Mouse (Mus musculus) spleen, postnatal 36 days (tissue): ENCODE results near the gene Hist1h3e.
A peak's percentile ranks its signal among the peaks of the same experiment; 100 is the strongest.

Experiments
- DNase-seq, 2 experiments: peaks; one replicate each; pipeline ENCODE4 v3.0.0; 2022; ENCODE audit warnings: low spot score in 2 of 2, mixed read lengths in 1 of 2

The Hist1h3e gene

DNA sequence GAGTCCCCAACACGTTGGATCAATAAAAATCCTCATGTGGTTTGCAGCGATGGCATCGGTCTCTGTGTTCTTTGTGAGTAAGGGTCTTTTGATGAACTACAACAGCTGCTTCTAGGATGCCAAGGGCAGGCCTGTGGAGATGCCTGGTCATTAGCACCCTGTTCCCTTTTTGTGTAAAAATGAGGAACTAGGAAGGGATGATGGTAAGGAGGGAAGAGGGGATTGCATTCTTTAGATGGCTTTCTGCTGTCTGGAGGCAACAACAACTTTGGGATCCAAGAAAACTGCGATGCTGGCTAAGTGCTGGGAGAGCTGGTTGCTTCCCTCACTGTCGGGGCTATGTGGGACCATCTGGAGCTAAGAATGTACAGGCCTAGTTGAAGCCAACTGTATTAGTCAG lies 23.9 kb downstream of the Hist1h3e start:
- DNase-seq = no peak

GRCm38 (mm10) chr13:23537006-23537710 lies 25.0 kb downstream of the Hist1h3e start:
- DNase-seq = no peak

GRCm38 (mm10) chr13:23536076-23536822 lies 25.9 kb downstream of the Hist1h3e start:
- no peak for DNase-seq

DNA sequence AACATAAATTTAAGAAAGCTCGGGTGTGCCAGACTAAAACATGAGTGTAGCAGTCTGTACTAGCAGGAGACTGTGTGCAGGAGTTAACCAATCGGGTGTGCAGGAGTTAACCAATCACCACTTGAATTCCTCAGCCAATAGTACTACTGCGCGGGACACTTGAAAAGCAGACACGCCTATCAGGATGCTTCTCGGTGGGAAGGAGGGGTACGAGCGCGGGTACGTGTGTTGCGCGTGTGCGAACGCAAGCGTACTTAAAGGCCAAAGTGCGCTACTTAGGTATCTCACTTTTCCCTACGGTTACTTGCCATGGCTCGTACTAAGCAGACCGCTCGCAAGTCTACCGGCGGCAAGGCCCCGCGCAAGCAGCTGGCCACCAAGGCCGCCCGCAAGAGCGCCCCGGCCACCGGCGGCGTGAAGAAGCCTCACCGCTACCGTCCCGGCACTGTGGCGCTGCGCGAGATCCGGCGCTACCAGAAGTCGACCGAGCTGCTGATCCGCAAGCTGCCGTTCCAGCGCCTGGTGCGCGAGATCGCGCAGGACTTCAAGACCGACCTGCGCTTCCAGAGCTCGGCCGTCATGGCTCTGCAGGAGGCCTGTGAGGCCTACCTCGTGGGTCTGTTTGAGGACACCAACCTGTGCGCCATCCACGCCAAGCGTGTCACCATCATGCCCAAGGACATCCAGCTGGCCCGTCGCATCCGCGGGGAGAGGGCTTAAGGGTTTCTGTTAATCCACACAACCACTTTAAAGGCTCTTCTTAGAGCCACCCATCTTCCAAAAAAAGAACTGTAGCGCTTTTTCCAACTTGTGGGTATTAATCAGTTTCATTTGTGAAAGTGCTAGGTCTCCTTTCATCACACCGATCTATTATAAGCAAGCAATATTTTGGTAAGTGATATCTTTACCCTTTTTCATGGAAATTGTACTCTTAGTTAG lies 26.8 kb downstream of the Hist1h3e start, which contains the start of gene Hist1h3g:
Hist1h3g (plus strand) TSS at position 286 of the 939 bp plus-strand sequence.
- DNase-seq = peak; percentile 87 to 92

DNA sequence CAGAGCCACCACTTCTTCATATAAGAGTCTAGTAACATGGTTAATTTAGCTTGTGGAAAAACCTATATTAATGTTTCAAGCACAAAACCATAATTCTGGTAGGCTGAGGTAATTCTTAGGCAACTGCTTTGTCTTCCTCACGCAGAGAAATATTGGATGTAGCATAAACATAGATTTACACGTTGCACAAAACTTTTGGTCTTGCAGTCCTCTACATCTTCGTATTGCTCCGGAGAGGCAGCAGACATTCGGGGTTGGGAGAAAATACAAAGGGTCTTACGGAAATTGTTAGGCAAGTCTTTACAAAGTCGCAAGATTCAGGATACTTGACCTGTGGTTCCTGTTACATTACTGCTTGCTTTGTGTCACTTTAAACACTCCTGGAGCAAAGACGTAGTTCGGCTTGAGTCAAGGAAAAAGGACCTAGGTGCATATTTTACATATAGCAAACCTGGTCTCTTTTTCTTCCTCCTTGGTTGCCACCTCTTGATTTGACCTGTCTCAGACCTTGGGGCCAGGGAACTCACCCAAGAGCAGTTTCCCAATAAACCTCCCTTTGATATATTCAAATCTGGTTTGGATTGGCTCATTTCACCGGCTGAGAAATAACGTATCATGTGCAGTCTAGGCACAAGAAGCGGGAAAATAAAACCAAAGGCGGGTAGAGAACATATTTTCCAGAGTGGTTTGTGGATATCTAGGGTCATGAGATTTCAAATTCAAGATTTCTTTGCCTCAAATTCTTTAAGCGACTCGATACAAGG lies 27.6 kb downstream of the Hist1h3e start:
- DNase-seq = no peak

GRCm38 (mm10) chr13:23533560-23534367 lies 28.4 kb downstream of the Hist1h3e start, which contains the start of gene Hist1h2af:
Gene Hist1h2af, plus strand, starts transcription at chr13:23533906.
- peak; percentile 75 to 84 for DNase-seq

DNA sequence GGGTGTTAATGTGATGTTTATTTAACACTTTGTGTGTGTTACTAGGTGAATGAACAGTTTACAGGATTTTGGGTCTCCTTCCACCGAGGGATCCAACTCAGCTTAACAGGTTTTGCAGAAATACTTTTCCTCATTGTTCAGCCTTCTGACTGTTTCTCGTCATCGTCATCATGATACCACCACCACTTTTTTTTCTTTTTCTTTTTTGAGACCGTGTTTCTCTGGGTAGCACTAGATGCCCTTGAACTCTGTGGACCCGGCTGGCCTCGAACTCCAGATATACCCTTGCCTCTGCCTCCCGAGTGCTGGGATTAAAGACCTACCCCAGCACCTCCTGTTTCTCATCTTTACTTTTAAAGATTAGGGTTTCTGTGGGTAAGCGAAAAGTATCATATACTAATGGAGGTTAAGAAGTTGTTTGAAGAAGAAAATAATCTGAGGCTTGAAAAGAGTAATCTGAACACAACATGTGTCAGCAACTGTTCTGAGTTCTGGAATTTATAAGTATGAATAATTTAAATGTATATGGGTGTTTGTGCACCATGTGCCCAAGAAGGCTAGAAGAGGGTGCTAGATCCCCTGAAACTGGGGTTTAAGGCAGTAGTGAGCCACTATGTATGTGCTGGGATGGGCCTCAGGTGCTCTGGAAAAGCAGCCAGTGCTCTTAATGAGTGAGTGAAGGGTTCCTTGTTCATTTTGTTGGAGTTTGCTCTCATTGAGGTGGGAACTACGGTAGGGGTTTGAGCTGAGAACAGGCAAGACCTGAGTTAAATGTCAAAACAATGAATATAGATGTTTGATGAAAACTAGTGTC lies 29.7 kb downstream of the Hist1h3e start:
- DNase-seq = no peak

- peak; percentile 97 to 99 for DNase-seq
Measured at GRCm38 (mm10) chr13:23530901-23531875, 31.0 kb downstream of the Hist1h3e start, which contains the start of gene Hist1h4h. Gene Hist1h4h, plus strand, starts transcription at chr13:23531050.

GRCm38 (mm10) chr13:23530181-23530900 lies 31.8 kb downstream of the Hist1h3e start:
- peak; percentile 66 to 80 for DNase-seq

- no peak for DNase-seq
Measured at GRCm38 (mm10) chr13:23529480-23530165, 32.5 kb downstream of the Hist1h3e start.

DNA sequence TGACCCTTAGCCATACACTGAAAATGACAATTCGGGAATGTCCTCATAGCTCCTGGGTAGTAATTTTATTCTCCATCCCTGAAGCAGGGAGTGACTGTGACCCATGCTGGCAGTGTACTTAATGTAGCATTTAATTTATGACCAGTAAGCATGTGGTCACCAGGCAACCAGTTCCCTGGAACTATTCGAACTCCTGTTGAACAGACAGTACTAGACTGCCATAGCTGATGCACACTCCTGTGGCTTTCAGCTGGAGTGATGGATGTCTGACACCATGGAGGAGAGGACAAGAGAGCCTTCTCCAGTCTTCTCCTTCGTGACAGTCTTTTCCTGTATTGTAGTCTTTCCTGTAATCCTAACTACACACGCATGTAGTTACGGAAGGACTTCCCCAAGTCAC lies 33.2 kb downstream of the Hist1h3e start:
- no peak for DNase-seq

- peak; percentile 85 to 90 for DNase-seq
Measured at GRCm38 (mm10) chr13:23526312-23526711, 35.9 kb downstream of the Hist1h3e start.

GRCm38 (mm10) chr13:23525901-23526300 lies 36.3 kb downstream of the Hist1h3e start:
- DNase-seq = no peak

- DNase-seq = peak; percentile 55 to 60
Measured at GRCm38 (mm10) chr13:23524654-23525053, 37.5 kb downstream of the Hist1h3e start.

DNA sequence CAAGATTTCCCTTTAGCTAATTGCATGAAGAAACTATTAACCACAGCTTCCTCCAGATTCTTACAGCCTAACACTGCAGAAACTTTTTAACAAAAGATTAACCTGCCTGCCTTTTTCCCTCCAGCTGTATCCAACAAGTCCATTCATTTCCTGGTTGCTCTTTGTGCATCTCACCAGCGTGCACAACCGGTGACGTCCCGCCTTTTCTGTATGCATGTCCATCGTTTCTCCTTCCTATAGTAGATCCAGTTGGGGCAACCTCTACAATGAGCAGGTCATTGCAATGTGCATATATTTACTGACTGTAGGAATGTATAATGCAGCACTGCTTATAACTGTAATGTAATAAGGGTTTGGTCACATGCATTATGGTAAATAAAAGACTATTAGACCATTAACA lies 38.2 kb downstream of the Hist1h3e start:
- no peak for DNase-seq

DNA sequence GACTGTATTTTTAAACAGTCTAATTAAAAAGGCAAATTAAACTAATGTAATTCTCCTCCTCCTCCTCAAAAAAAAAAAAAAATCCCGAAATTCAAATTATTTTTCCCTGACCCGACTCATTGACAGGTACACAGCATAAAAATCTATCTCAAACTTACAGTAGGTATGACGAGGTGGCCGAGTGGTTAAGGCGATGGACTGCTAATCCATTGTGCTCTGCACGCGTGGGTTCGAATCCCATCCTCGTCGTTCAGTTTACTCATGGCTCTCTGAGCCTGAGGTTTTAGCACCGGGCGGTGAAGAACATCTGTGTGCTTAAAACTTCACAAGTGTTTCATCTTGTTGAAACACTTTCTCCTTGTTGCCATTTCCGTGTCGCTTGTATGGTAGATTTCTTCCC lies 40.5 kb downstream of the Hist1h3e start:
- DNase-seq = peak; percentile 70 to 80

GRCm38 (mm10) chr13:23519416-23519815 lies 42.8 kb downstream of the Hist1h3e start:
- DNase-seq = peak; percentile 66 to 81
